Mouse (Mus musculus) retina, embryonic 14.5 days (tissue): ENCODE results near the gene St7.
A peak's percentile ranks its signal among the peaks of the same experiment; 100 is the strongest.

Experiments
- DNase-seq: peaks from one replicate; pipeline ENCODE4 v3.0.0-alpha.2; 2015; ENCODE audit warnings: low spot score

Gene St7

GRCm38 (mm10) chr6:17720022-17720421 is 27.3 kb downstream of the St7 start:
- DNase-seq: no peak

- peak; percentile 42 for DNase-seq
These were observed 29.0 kb downstream of the St7 start for GRCm38 (mm10) chr6:17721706-17722105.

GRCm38 (mm10) chr6:17725841-17726460 is 33.2 kb downstream of the St7 start:
- DNase-seq: peak; percentile 85

- no peak for DNase-seq
These were observed 34.5 kb downstream of the St7 start for GRCm38 (mm10) chr6:17727241-17727640.

- no peak for DNase-seq
These were observed 35.4 kb downstream of the St7 start for GRCm38 (mm10) chr6:17727891-17728790.

GRCm38 (mm10) chr6:17730122-17730521 is 37.4 kb downstream of the St7 start:
- DNase-seq: no peak

GRCm38 (mm10) chr6:17731694-17732093 is 39.0 kb downstream of the St7 start:
- DNase-seq: no peak

GRCm38 (mm10) chr6:17733951-17734411 is 41.2 kb downstream of the St7 start:
- DNase-seq: no peak

- no peak for DNase-seq
These were observed 44.7 kb downstream of the St7 start for GRCm38 (mm10) chr6:17737262-17737948.

- no peak for DNase-seq
These were observed 47.4 kb downstream of the St7 start for GRCm38 (mm10) chr6:17740128-17740527.

GRCm38 (mm10) chr6:17741639-17742038 is 48.9 kb downstream of the St7 start:
- DNase-seq: no peak

GRCm38 (mm10) chr6:17742209-17742608 is 49.5 kb downstream of the St7 start:
- no peak for DNase-seq

- no peak for DNase-seq
These were observed 50.6 kb downstream of the St7 start for GRCm38 (mm10) chr6:17743325-17743724.

- no peak for DNase-seq
These were observed 55.0 kb downstream of the St7 start for GRCm38 (mm10) chr6:17747724-17748123.

- peak; percentile 92 for DNase-seq
These were observed 56.3 kb downstream of the St7 start for GRCm38 (mm10) chr6:17748866-17749582.

GRCm38 (mm10) chr6:17749596-17749995 is 56.9 kb downstream of the St7 start:
- no peak for DNase-seq

GRCm38 (mm10) chr6:17750041-17750660 is 57.4 kb downstream of the St7 start:
- peak; percentile 28 for DNase-seq

GRCm38 (mm10) chr6:17750957-17751356 is 58.2 kb downstream of the St7 start:
- DNase-seq: no peak

GRCm38 (mm10) chr6:17755902-17756301 is 63.2 kb downstream of the St7 start:
- no peak for DNase-seq

GRCm38 (mm10) chr6:17758568-17758967 is 65.8 kb downstream of the St7 start:
- no peak for DNase-seq

- no peak for DNase-seq
These were observed 71.4 kb downstream of the St7 start for GRCm38 (mm10) chr6:17763963-17764659.
